Mouse (Mus musculus) liver, adult 2 months (tissue): ENCODE measurements around the gene Plcb4.

Experiments used
- CTCF ChIP-seq: fragments of 200-500 bp; IDR thresholded peaks from 2 replicates; pipeline ENCODE4 v1.5.1; 2011; ENCODE audit warnings: low read depth, low read length, control low read depth
- POLR2A ChIP-seq: fragments of 200-500 bp; IDR thresholded peaks from 2 replicates; pipeline ENCODE4 v1.6.1; 2011; ENCODE audit warnings: low read length, control low read depth; ENCODE audit not compliant: insufficient read depth; ENCODE audit errors: extremely low read depth

GRCm38 (mm10) chr2:135812701-135813246 is 154.0 kb downstream of the Plcb4 start:
- TF ChIP-seq POLR2A (no peak), CTCF (no peak)
